Mouse (Mus musculus) cerebellum, postnatal 25 days (tissue): ENCODE measurements around the gene Rad51d.

Source experiments
- DNase-seq, 2 experiments: peaks; one replicate each; pipeline ENCODE4 v3.0.0; 2021; ENCODE audit warnings: mixed read lengths in 2 of 2

Gene Rad51d

GRCm38 (mm10) chr11:82889524-82890341, 681 bp downstream of the Rad51d start:
- DNase-seq: peak; percentile 41 to 45

- DNase-seq: peak in 1 of 2 experiments; percentile 17
Measured at GRCm38 (mm10) chr11:82888491-82888946, 1.9 kb downstream of the Rad51d start.

DNA sequence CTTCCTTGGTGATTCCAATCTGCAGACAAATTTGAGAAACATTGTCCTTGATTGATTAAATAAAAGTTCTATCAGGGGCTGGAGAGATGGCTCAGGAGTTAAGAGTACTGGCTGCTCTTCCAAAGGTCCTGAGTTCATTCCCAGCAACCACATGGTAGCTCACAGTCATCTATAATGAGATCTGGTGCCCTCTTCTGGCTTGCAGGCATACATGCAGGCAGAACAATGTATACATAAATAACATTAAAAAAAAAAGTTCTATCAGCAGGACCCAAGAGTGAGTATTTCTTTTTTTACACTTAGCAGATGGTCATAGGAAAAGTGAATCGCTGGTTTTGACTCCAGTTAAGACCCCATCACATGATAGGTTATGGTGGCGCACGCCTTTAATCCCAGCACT, 3.9 kb downstream of the Rad51d start:
- DNase-seq: no peak

DNA sequence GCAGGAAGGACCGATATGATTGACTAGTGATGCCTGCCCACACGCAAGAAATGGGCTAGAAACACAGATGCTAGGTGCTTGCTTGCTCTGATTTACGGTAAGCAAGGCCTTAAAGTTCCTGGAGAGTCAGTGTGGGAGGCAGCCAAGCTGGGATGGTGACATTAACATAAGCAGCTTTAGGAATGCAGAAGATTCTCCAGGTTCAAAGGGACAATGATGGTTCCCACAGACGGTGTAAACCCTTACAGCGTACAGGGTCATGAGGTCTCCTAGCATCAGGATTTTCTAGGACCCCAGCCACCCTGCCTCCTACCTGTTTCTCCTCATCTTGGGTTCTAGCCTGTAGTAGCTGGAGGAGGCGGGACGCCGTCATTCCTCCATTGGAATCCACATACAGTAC, 7.2 kb downstream of the Rad51d start:
- DNase-seq: no peak

DNA sequence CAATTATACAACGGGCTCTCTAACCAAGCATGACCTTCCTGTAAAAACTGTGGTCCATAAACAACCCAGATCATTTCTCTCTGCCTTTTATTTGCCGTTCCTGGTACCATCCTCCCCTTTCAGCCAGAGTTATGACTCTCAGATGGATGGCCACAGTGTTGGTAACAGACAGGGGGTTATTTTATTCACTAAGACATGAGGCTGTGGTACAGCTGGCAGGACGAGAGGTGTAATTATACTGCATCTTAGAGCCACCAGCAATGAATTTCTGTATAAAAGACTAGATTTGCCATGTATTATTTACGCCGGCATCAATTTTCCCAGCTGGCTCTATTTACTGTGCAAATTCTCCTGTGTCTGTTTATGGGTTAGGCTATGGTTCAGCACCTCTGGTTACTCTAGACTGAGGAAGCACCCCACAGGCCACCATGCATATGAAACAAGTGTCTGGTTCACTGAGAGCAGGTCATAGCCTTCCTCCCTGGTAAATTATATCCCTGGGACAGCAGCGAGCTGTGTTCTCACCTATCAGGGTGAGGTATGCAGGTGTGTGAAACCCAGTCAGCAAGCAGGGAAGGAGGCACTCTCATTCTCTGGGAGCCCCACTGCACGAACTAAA, 12.6 kb downstream of the Rad51d start:
- no peak for DNase-seq

- no peak for DNase-seq
Measured at GRCm38 (mm10) chr11:82875631-82876030, 14.8 kb downstream of the Rad51d start.

- no peak for DNase-seq
Measured at GRCm38 (mm10) chr11:82874924-82875323, 15.5 kb downstream of the Rad51d start.

- peak; percentile 94 to 99 for DNase-seq
Measured at GRCm38 (mm10) chr11:82871031-82871446, 19.4 kb downstream of the Rad51d start, which contains the start of gene Rffl. TSS of gene Rffl (minus strand) at chr11:82871210.

GRCm38 (mm10) chr11:82870173-82871030, 20.0 kb downstream of the Rad51d start:
- DNase-seq: peak in 1 of 2 experiments; percentile 32

- DNase-seq: no peak
Measured at GRCm38 (mm10) chr11:82869506-82870172, 20.8 kb downstream of the Rad51d start.

- no peak for DNase-seq
Measured at GRCm38 (mm10) chr11:82867956-82868355, 22.5 kb downstream of the Rad51d start.

DNA sequence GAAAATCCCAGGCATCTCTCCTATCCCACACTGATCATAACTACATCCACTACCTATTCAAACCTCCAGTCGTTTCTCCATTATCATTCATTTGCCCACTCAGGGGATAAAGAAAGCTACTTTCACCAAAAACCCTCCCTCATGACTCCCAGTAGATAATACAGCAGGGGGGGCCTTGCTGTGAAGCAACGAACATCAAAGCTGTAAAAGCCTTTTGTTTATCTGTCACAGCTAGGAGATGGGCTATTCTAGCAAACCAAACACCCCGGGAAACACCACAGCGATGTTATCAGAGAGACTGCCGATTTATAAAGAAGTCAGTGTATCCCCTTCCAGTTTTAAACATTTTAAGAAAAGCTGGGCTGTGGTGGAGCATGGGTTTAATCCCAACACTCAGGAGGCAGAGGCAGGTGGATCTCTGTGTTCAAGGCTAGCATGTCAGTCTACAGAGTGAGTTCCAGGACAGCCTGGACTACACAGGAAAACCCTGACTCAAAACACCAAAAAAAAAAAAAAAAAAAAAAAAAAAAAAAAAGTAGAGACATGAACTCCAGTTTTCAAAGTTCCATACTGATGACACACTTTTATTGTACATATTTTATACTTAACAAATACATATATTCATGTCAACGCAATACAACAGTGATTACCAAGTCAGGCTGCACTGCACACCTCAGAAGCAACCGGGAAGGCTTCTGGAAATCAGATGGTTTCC, 23.4 kb downstream of the Rad51d start:
- no peak for DNase-seq

DNA sequence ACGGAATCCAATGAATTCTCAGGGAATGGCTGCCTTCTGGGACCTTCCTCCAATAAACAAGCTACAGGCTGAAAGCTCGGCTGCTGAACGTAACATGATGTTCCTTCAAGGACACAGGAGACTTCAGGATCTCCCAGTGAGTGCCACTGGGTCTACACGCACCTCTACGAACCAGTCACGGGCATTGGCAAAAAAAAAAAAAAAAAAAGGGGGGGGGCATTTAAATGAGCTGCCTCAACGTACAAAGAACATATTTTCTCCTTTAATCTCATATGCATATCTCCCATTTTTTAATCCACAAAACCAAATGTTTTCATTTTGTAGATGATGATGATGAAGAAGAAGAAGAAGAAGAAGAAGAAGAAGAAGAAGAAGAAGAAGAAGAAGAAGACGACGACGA, 24.5 kb downstream of the Rad51d start:
- DNase-seq: no peak

GRCm38 (mm10) chr11:82863488-82863931, 26.9 kb downstream of the Rad51d start:
- no peak for DNase-seq

DNA sequence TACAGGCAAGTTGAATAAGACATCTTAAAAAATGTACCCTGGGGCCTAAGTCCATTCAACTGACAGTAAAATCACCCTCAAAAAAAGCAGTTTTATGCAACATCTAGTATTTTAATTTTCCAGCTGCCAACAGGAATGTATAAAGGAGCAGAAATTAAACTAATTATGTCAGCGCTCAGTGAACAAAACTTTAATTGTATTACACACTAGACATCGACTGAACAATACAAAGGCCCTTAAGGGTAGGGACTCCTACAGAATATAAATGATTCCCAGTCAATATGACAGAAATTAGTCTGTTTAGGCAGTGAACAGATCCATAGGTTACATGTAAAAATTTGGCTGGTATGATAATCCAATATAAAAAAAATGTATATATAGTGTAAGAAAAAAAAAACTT, 27.4 kb downstream of the Rad51d start:
- DNase-seq: no peak

DNA sequence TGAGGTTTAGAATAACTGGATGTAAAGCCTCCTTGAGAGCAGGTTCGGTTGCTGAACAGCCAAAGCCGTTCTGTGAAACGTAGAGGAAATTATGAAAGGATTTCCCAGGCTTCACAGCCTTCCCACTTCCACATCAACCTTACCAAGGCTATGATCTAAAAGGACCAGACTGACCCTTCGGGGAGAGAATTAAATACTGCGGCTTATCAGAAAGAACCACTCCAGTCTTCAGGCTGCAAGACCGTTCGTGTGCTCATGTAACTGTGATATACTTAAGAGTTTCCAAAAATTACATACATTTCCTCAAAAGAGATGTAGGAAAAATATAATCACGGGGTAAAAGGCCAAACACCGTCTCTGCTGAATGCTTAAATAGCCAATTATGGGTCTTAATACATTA, 27.8 kb downstream of the Rad51d start:
- no peak for DNase-seq

DNA sequence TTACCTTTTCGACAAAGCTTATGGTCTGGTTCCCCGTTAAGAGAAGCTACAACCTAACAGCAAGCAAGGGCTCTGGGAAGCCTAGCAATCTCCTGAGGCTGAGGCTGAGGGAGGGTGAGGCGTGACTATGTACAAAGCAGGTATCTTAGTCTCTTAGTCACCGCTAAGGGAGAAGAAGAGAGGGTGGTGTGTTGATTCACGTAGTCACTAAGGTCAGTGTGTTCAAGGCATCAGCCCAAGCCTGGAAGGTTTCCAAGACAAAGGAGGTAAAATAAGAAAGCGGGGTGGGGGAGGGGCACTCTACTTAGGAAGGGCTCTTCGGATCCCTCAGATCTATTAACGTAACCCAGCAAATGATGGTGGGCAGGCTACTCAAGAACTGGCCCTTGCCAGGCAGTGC, 28.9 kb downstream of the Rad51d start:
- no peak for DNase-seq

GRCm38 (mm10) chr11:82860759-82861158, 29.7 kb downstream of the Rad51d start:
- DNase-seq: no peak

DNA sequence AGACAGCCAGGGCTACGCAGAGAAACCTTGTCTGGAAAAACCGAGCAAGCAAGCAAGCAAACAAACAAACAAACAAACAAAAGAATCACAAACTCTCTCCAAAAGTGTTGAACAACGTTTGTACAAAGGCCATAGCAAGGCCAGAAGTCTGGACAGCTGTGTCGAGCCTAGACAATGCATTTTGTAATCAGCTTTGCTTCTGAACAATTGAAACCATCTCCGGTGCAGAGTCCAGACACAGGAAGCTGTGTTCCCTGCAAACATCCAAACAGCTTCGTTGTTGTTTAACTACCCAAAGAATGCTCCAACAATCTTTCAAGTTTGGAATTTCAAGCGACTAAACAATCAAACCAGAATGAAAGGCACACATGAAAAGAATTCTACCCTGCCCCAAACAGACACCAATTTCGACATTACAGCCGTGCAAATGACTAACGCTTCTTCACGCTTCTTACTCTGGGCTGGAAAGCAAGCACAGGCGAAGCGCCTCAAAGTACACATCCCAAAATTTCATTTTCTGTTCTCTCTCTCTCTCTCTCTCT, 33.0 kb downstream of the Rad51d start:
- DNase-seq: no peak

- DNase-seq: no peak
Measured at GRCm38 (mm10) chr11:82856032-82856431, 34.4 kb downstream of the Rad51d start.

GRCm38 (mm10) chr11:82855327-82855973, 35.0 kb downstream of the Rad51d start:
- DNase-seq: no peak
